19 mouse cellular contexts compared by ENCODE assay signal in the genomic region with DNA sequence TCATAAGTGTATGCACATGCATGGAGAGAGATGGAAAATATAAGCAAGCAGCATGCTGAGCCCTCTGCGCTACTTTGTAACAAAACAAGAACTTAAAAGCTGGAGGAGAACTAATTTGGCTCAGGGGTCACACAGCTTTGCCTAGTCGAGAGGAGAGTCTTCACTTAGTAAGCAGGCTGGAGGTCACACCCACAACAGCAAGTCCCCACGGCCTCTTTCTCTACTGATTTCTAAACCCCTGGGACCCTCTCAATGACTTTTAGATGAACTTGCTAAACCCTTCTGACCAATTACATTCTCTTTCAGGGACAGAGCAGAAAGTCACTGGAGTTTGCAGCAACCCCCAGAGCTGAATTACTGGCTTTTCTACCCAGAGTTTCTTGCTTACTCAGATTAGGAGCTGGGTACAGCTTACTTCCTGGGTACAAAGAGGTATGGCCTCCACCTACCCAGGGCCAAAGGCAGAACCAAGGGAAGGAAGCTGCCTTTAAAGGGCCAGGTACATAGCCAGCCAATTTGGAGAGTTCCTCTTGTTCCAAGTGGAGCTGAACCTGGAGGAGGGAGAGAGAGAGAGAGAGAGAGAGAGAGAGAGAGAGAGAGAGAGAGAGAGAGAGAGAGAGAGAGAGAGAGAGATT. TPM values are rescaled to one million over a fixed set of nuclear protein-coding genes. Genes with fewer than 3 reads are reported as not detected.
"Had no signal": no experiment of that assay in that cellular context is flagged by ENCODE, and none has a peak within 500 bp of the region (broad histone marks: within the 10 kb centered on the region; RNA-seq: fewer than 3 reads in every experiment).

No protein-coding gene starts in this region.

- DNase-seq: kidney, adult 9 months; kidney, postnatal 36 days; layer of hippocampus, adult 9-11 months; layer of hippocampus, postnatal 36 days; liver; liver, embryonic 13.5 days; liver, postnatal 0 days; lung, postnatal 14 days; retina, postnatal 1 day; right cerebral cortex, postnatal 4 days; thymus, postnatal 25 days had no signal

RNA-seq across cellular contexts. Expression of a gene that starts 3.4 kb away (rescaled TPM):
- polyA plus RNA-seq: kidney, postnatal 0 days; limb, embryonic 12.5 days; liver, embryonic 13.5 days; liver, postnatal 0 days; lung, embryonic 15.5 days; macrophage; midbrain, embryonic 15.5 days; neural tube, embryonic 13.5 days; stomach, embryonic 16.5 days had no signal

RNA-seq across cellular contexts. Expression of a gene that starts 12.8 kb away (rescaled TPM):
- polyA plus RNA-seq: limb, embryonic 12.5 days; midbrain, embryonic 11.5 days; neural tube, embryonic 13.5 days had no signal

RNA-seq across cellular contexts. Expression of a gene that starts 16.1 kb away (rescaled TPM):
- polyA plus RNA-seq: limb, embryonic 12.5 days; midbrain, embryonic 11.5 days had no signal

RNA-seq across cellular contexts. Expression of a gene that starts 16.5 kb away (rescaled TPM):
- polyA plus RNA-seq: limb, embryonic 12.5 days; liver, embryonic 13.5 days; liver, postnatal 0 days; lung, embryonic 15.5 days; macrophage; midbrain, embryonic 11.5 days; midbrain, embryonic 15.5 days; neural tube, embryonic 13.5 days; stomach, embryonic 16.5 days had no signal
